Mouse (Mus musculus): ENCODE results near the gene Ddx41.
"Not testable (repeated sequence)": the region's sequence is repeated elsewhere in the genome, so short reads cannot be mapped to it uniquely, and the experiment has no call there.

Ddx41 gene

GRCm38 (mm10) chr13:55536194-55537175 is at the start of gene Ddx41:
Gene Ddx41 (minus strand): TSS chr13:55536658.
- in situ Hi-C loops (cut with MboI, MseI), result no loop called here

GRCm38 (mm10) chr13:55578086-55578485 is 41.6 kb upstream of the Ddx41 start:
- in situ Hi-C loops (cut with MboI, MseI), result no loop called here

GRCm38 (mm10) chr13:55576872-55577271 is 40.4 kb upstream of the Ddx41 start:
- in situ Hi-C loops (cut with MboI, MseI), result not testable (repeated sequence)

GRCm38 (mm10) chr13:55575932-55576331 is 39.5 kb upstream of the Ddx41 start:
- in situ Hi-C loops (cut with MboI, MseI), result no loop called here

- in situ Hi-C loops (cut with MboI, MseI), result no loop called here
These were observed 37.9 kb upstream of the Ddx41 start for GRCm38 (mm10) chr13:55574321-55574720.

GRCm38 (mm10) chr13:55573432-55573831 is 37.0 kb upstream of the Ddx41 start, which contains the start of gene Tmed9:
Gene Tmed9 (plus strand): TSS chr13:55573732.
- in situ Hi-C loops (cut with MboI, MseI), result no loop called here

GRCm38 (mm10) chr13:55571977-55572376 is 35.5 kb upstream of the Ddx41 start:
- in situ Hi-C loops (cut with MboI, MseI), result no loop called here

GRCm38 (mm10) chr13:55571027-55571751 is 34.7 kb upstream of the Ddx41 start, which contains the start of gene Fam193b:
Gene Fam193b (minus strand): TSS chr13:55571120.
- in situ Hi-C loops (cut with MboI, MseI), result no loop called here

GRCm38 (mm10) chr13:55570286-55570973 is 34.0 kb upstream of the Ddx41 start:
- in situ Hi-C loops (cut with MboI, MseI), result no loop called here

GRCm38 (mm10) chr13:55569726-55570285 is 33.3 kb upstream of the Ddx41 start:
- in situ Hi-C loops (cut with MboI, MseI), result no loop called here

GRCm38 (mm10) chr13:55568524-55568923 is 32.1 kb upstream of the Ddx41 start:
- in situ Hi-C loops (cut with MboI, MseI), result not testable (repeated sequence)

GRCm38 (mm10) chr13:55567949-55568348 is 31.5 kb upstream of the Ddx41 start:
- in situ Hi-C loops (cut with MboI, MseI), result no loop called here

GRCm38 (mm10) chr13:55567001-55567400 is 30.5 kb upstream of the Ddx41 start:
- in situ Hi-C loops (cut with MboI, MseI), result no loop called here

- in situ Hi-C loops (cut with MboI, MseI), result no loop called here
These were observed 26.9 kb upstream of the Ddx41 start for GRCm38 (mm10) chr13:55563266-55563879.

- in situ Hi-C loops (cut with MboI, MseI), result loop anchor here (5.0 kb wide), 1 partner anchor 50 kb away; no protein-coding TSS in a partner anchor
These were observed 21.0 kb upstream of the Ddx41 start for GRCm38 (mm10) chr13:55557499-55557898.

- in situ Hi-C loops (cut with MboI, MseI), result loop anchor here (5.0 kb wide), 1 partner anchor 49 kb away; no protein-coding TSS in a partner anchor
These were observed 19.5 kb upstream of the Ddx41 start for GRCm38 (mm10) chr13:55555921-55556320.

- in situ Hi-C loops (cut with MboI, MseI), result no loop called here
These were observed 12.6 kb upstream of the Ddx41 start for GRCm38 (mm10) chr13:55549061-55549460.

GRCm38 (mm10) chr13:55548426-55548825 is 12.0 kb upstream of the Ddx41 start:
- in situ Hi-C loops (cut with MboI, MseI), result no loop called here

- in situ Hi-C loops (cut with MboI, MseI), result no loop called here
These were observed 11.5 kb upstream of the Ddx41 start for GRCm38 (mm10) chr13:55547916-55548315.

GRCm38 (mm10) chr13:55544792-55545191 is 8.3 kb upstream of the Ddx41 start:
- in situ Hi-C loops (cut with MboI, MseI), result no loop called here

- in situ Hi-C loops (cut with MboI, MseI), result no loop called here
These were observed 7.0 kb upstream of the Ddx41 start for GRCm38 (mm10) chr13:55543447-55543846.
